Mouse (Mus musculus): ENCODE data around the gene Ptprn2. TPM values are rescaled to one million over a fixed set of nuclear protein-coding genes. Genes with fewer than 3 reads are reported as not detected.
A peak's percentile ranks its signal among the peaks of the same experiment; 100 is the strongest.

Gene Ptprn2
- 14.9 and 15.9 TPM in 2 replicates for polyA plus RNA-seq (2015; fragmentation: Nextera tagmentation; extraction: Ambion mirVana)

GRCm38 (mm10) chr12:116485591-116486403, at the start of gene Ptprn2:
Ptprn2 (plus strand) TSS chr12:116485720.
- peak; percentile 94 for ATAC-seq
- Histone ChIP-seq H3K9me3 (no peaks in the 10 kb centered on the region), H3K4me2 (replicated peaks) (peak within 1 kb of the TSS; percentile 89), H3K36me3 (no peaks in the 10 kb centered on the region), H3K27ac (peak within 1 kb of the TSS; percentile 94), H3K4me3 (replicated peaks) (peak within 1 kb of the TSS; percentile 74), H3K27me3 (peaks cover 12% of the 10 kb centered on the region; the same call in 1 of the 2 replicates), H3K9ac (replicated peaks) (peak within 1 kb of the TSS; percentile 84), H3K4me1 (replicated peaks) (peaks cover 25% of the 10 kb centered on the region)
- under 1% methylated on average over 79 of the region's 86 CpGs for WGBS

- Histone ChIP-seq H3K4me3 (replicated peaks) (no peak overlapping the region), H3K27me3 (no peaks in the 10 kb centered on the region), H3K36me3 (peaks cover 21% of the 10 kb centered on the region; the same call in 1 of the 2 replicates), H3K27ac (no peak overlapping the region), H3K9me3 (no peaks in the 10 kb centered on the region), H3K9ac (replicated peaks) (no peak overlapping the region), H3K4me1 (replicated peaks) (no peaks in the 10 kb centered on the region), H3K4me2 (replicated peaks) (no peak overlapping the region)
- 92% methylated on average over 3 of the region's 3 CpGs for WGBS
- ATAC-seq = no peak
These were observed 49.4 kb upstream of the Ptprn2 start for GRCm38 (mm10) chr12:116436125-116436524.

GRCm38 (mm10) chr12:116438591-116438990, 46.9 kb upstream of the Ptprn2 start:
- Histone ChIP-seq H3K27ac (no peak overlapping the region), H3K4me3 (replicated peaks) (no peak overlapping the region), H3K4me2 (replicated peaks) (no peak overlapping the region), H3K9ac (replicated peaks) (no peak overlapping the region), H3K4me1 (replicated peaks) (no peaks in the 10 kb centered on the region), H3K36me3 (peaks cover 31% of the 10 kb centered on the region; the same call in 1 of the 2 replicates), H3K9me3 (no peaks in the 10 kb centered on the region), H3K27me3 (no peaks in the 10 kb centered on the region)
- 91% methylated on average over 5 of the region's 5 CpGs for WGBS
- ATAC-seq = no peak

- WGBS = 97% methylated on average over 3 of the region's 3 CpGs
- no peak for ATAC-seq
These were observed 43.3 kb upstream of the Ptprn2 start for GRCm38 (mm10) chr12:116442184-116442583.

GRCm38 (mm10) chr12:116449536-116449935, 36.0 kb upstream of the Ptprn2 start:
- H3K27ac ChIP-seq = no peak overlapping the region
- H3K27me3 ChIP-seq = no peaks in the 10 kb centered on the region
- peaks cover 14% of the 10 kb centered on the region for H3K36me3 ChIP-seq
- no peak overlapping the region for H3K4me2 ChIP-seq (replicated peaks)
- no peaks in the 10 kb centered on the region for H3K4me1 ChIP-seq (replicated peaks)
- no peak for ATAC-seq
- H3K9me3 ChIP-seq = no peaks in the 10 kb centered on the region
- H3K9ac ChIP-seq (replicated peaks) = no peak overlapping the region
- H3K4me3 ChIP-seq (replicated peaks) = no peak overlapping the region
- 98% methylated on average over 2 of the region's 2 CpGs for WGBS

More at GRCm38 (mm10) chr12:116442184-116442583, 43.3 kb upstream of the Ptprn2 start:
- H3K4me1 ChIP-seq (replicated peaks) = no peaks in the 10 kb centered on the region
- H3K27ac ChIP-seq = no peak overlapping the region
- peaks cover 42% of the 10 kb centered on the region for H3K36me3 ChIP-seq
- no peak overlapping the region for H3K9ac ChIP-seq (replicated peaks)
- no peak overlapping the region for H3K4me2 ChIP-seq (replicated peaks)
- H3K4me3 ChIP-seq (replicated peaks) = no peak overlapping the region
- H3K9me3 ChIP-seq = no peaks in the 10 kb centered on the region
- no peaks in the 10 kb centered on the region for H3K27me3 ChIP-seq

- Histone ChIP-seq H3K27ac (no peak overlapping the region), H3K4me1 (replicated peaks) (no peaks in the 10 kb centered on the region), H3K27me3 (no peaks in the 10 kb centered on the region), H3K9ac (replicated peaks) (no peak overlapping the region), H3K36me3 (peaks cover 20% of the 10 kb centered on the region), H3K4me2 (replicated peaks) (no peak overlapping the region), H3K4me3 (replicated peaks) (no peak overlapping the region), H3K9me3 (no peaks in the 10 kb centered on the region)
- WGBS = 95% methylated on average over 6 of the region's 6 CpGs
- ATAC-seq = no peak
These were observed 25.0 kb upstream of the Ptprn2 start for GRCm38 (mm10) chr12:116460379-116461065.

- 88% methylated on average over 5 of the region's 5 CpGs for WGBS
- H3K9ac ChIP-seq (replicated peaks) = no peak overlapping the region
- ATAC-seq = no peak
These were observed 18.5 kb upstream of the Ptprn2 start for GRCm38 (mm10) chr12:116467030-116467429.

GRCm38 (mm10) chr12:116468348-116468747, 17.2 kb upstream of the Ptprn2 start:
- Histone ChIP-seq H3K4me2 (replicated peaks) (no peak overlapping the region), H3K4me1 (replicated peaks) (no peaks in the 10 kb centered on the region), H3K9me3 (no peaks in the 10 kb centered on the region), H3K27ac (no peak overlapping the region), H3K27me3 (no peaks in the 10 kb centered on the region), H3K36me3 (0 out of 2 replicates have a peak, but pooled peaks cover 3% of the 10 kb centered on the region), H3K4me3 (replicated peaks) (no peak overlapping the region), H3K9ac (replicated peaks) (no peak overlapping the region)
- no peak for ATAC-seq
- WGBS = 94% methylated on average over 1 of the region's 1 CpGs

More at GRCm38 (mm10) chr12:116467030-116467429, 18.5 kb upstream of the Ptprn2 start:
- 0 out of 2 replicates have a peak, but pooled peaks cover 3% of the 10 kb centered on the region for H3K36me3 ChIP-seq
- H3K4me2 ChIP-seq (replicated peaks) = no peak overlapping the region
- no peaks in the 10 kb centered on the region for H3K9me3 ChIP-seq
- H3K27ac ChIP-seq = no peak overlapping the region
- no peaks in the 10 kb centered on the region for H3K4me1 ChIP-seq (replicated peaks)
- H3K27me3 ChIP-seq = no peaks in the 10 kb centered on the region
- no peak overlapping the region for H3K4me3 ChIP-seq (replicated peaks)

GRCm38 (mm10) chr12:116469096-116469495, 16.4 kb upstream of the Ptprn2 start:
- Histone ChIP-seq H3K4me2 (replicated peaks) (no peak overlapping the region), H3K4me1 (replicated peaks) (no peaks in the 10 kb centered on the region), H3K36me3 (no peaks in the 10 kb centered on the region), H3K4me3 (replicated peaks) (no peak overlapping the region), H3K9me3 (no peaks in the 10 kb centered on the region), H3K9ac (replicated peaks) (no peak overlapping the region), H3K27me3 (no peaks in the 10 kb centered on the region), H3K27ac (no peak overlapping the region)
- WGBS = 85% methylated on average over 3 of the region's 3 CpGs
- no peak for ATAC-seq

GRCm38 (mm10) chr12:116473264-116473663, 12.3 kb upstream of the Ptprn2 start:
- Histone ChIP-seq H3K4me3 (replicated peaks) (no peak overlapping the region), H3K9me3 (no peaks in the 10 kb centered on the region), H3K4me1 (replicated peaks) (no peaks in the 10 kb centered on the region)

GRCm38 (mm10) chr12:116473761-116474160, 11.8 kb upstream of the Ptprn2 start:
- Histone ChIP-seq H3K4me2 (replicated peaks) (no peak overlapping the region), H3K4me3 (replicated peaks) (no peak overlapping the region)

More at GRCm38 (mm10) chr12:116473264-116473663, 12.3 kb upstream of the Ptprn2 start:
- Histone ChIP-seq H3K27ac (no peak overlapping the region), H3K4me2 (replicated peaks) (no peak overlapping the region), H3K27me3 (no peaks in the 10 kb centered on the region), H3K36me3 (no peaks in the 10 kb centered on the region), H3K9ac (replicated peaks) (no peak overlapping the region)
- ATAC-seq = no peak
- 83% methylated on average over 2 of the region's 2 CpGs for WGBS

GRCm38 (mm10) chr12:116474676-116475075, 10.8 kb upstream of the Ptprn2 start:
- H3K4me1 ChIP-seq (replicated peaks) = no peaks in the 10 kb centered on the region
- 84% methylated on average over 3 of the region's 3 CpGs for WGBS
- no peak overlapping the region for H3K27ac ChIP-seq
- no peak for ATAC-seq
- H3K4me3 ChIP-seq (replicated peaks) = no peak overlapping the region
- no peak overlapping the region for H3K4me2 ChIP-seq (replicated peaks)
- no peak overlapping the region for H3K9ac ChIP-seq (replicated peaks)
- H3K27me3 ChIP-seq = no peaks in the 10 kb centered on the region
- no peaks in the 10 kb centered on the region for H3K9me3 ChIP-seq
- no peaks in the 10 kb centered on the region for H3K36me3 ChIP-seq

More at GRCm38 (mm10) chr12:116473761-116474160, 11.8 kb upstream of the Ptprn2 start:
- Histone ChIP-seq H3K9ac (replicated peaks) (no peak overlapping the region), H3K27ac (no peak overlapping the region), H3K36me3 (no peaks in the 10 kb centered on the region), H3K27me3 (no peaks in the 10 kb centered on the region), H3K9me3 (no peaks in the 10 kb centered on the region), H3K4me1 (replicated peaks) (no peaks in the 10 kb centered on the region)
- ATAC-seq = no peak

Data from midbrain, embryonic 13.5 days (tissue).